Mouse (Mus musculus): ENCODE results near the gene Itga6.
"Not testable (repeated sequence)": the region's sequence is repeated elsewhere in the genome, so short reads cannot be mapped to it uniquely, and the experiment has no call there.

Gene Itga6

DNA sequence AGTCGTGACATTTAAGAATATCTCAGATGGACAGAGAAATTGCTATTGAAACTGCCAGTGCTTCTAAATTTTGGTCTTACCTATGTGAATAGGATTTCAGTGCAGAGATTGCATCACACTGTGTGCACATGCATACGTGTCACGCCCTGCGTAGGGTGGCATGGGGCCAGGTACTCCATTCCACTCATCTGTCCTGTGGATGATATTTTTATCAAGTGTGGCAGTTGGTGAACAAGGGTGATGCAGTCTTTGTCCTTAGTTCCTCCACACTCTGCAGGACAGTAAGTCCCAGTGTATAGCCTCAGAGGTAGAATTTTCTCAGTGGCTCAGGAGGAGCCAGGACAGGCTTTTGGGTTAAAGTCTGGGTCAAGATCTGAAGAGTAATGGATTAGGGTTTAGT is 90.8 kb downstream of the Itga6 start:
- DNase-seq (ENCODE audit: extremely low read depth, insufficient read length, low spot score) = no peak

GRCm38 (mm10) chr2:71837261-71837660 is 91.8 kb downstream of the Itga6 start:
- no peak for DNase-seq (ENCODE audit: extremely low read depth, insufficient read length, low spot score)

GRCm38 (mm10) chr2:71837791-71838190 is 92.4 kb downstream of the Itga6 start:
- no peak for DNase-seq (ENCODE audit: extremely low read depth, insufficient read length, low spot score)

GRCm38 (mm10) chr2:71843316-71843715 is 97.9 kb downstream of the Itga6 start:
- DNase-seq (ENCODE audit: extremely low read depth, insufficient read length, low spot score) = no peak

- DNase-seq (ENCODE audit: extremely low read depth, insufficient read length, low spot score) = no peak
Measured at GRCm38 (mm10) chr2:71844906-71845305, 99.5 kb downstream of the Itga6 start.

- not testable (repeated sequence) for DNase-seq (ENCODE audit: extremely low read depth, insufficient read length, low spot score)
Measured at GRCm38 (mm10) chr2:71852161-71852560, 106.7 kb downstream of the Itga6 start.

- DNase-seq (ENCODE audit: extremely low read depth, insufficient read length, low spot score) = no peak
Measured at GRCm38 (mm10) chr2:71855076-71855475, 109.7 kb downstream of the Itga6 start.

GRCm38 (mm10) chr2:71863531-71864173 is 118.2 kb downstream of the Itga6 start:
- no peak for DNase-seq (ENCODE audit: extremely low read depth, insufficient read length, low spot score)

- DNase-seq (ENCODE audit: extremely low read depth, insufficient read length, low spot score) = no peak
Measured at GRCm38 (mm10) chr2:71865022-71865421, 119.6 kb downstream of the Itga6 start.

- no peak for DNase-seq (ENCODE audit: extremely low read depth, insufficient read length, low spot score)
Measured at GRCm38 (mm10) chr2:71865935-71866334, 120.5 kb downstream of the Itga6 start.

DNA sequence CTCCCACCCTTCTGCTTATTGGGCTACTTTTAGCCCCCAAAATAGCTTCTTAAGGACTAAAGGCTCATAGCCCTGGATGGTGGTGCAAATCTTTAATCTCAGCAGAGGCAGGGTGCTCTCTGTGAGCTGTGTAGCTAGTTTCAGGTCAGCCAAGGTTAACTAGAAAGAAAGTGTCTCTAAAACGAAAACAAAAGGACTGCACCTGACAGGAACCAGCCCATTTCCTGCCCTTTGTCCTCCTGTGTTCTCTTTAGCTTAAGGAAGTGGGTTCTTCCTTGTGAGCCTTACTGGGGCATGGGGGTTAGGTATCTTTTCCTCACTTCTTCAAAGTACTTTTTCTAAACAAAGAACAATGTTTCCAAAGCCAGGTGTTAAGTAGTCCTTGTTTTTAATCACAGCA is 121.1 kb downstream of the Itga6 start:
- DNase-seq (ENCODE audit: extremely low read depth, insufficient read length, low spot score) = no peak

DNA sequence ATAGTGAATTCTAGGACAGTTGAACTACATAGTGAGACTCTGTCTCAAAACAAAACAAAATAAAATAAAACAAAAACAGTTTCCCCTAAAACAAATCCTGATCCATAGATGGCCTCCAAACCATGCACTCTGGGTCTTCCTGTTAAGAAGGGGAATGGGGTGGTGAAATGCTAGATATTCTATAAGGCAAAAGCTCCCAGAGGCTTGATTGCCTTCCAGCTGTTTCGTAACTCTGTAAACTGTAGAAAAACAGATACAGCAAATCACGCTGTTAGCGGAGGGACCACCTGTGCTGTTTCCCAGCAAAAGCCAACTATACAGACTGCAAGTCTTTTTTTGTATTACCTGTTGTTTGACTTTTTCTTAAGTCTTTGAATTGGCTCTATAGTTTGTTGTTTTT is 121.6 kb downstream of the Itga6 start:
- DNase-seq (ENCODE audit: extremely low read depth, insufficient read length, low spot score) = no peak

- no peak for DNase-seq (ENCODE audit: extremely low read depth, insufficient read length, low spot score)
Measured at GRCm38 (mm10) chr2:71867480-71867879, 122.1 kb downstream of the Itga6 start.

DNA sequence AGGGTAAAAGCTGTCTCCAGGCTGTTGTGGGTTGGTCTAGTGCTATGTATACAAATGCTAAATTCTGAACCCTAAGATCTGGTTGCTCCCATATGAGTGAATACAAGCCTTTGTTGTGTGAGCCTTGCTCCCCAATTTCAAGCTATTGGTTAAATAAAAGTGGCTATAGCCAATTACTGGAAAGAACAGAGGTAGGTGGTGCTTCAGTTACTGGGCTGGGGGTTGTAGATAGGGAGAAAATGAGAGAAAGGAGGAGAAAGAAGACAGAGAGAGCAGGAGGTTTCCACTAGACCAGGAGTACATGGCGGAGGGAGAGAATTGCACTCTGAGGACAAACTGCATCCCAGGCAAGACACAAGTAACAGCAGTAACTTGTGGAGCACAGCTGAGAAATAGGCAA is 122.8 kb downstream of the Itga6 start:
- DNase-seq (ENCODE audit: extremely low read depth, insufficient read length, low spot score) = no peak

DNA sequence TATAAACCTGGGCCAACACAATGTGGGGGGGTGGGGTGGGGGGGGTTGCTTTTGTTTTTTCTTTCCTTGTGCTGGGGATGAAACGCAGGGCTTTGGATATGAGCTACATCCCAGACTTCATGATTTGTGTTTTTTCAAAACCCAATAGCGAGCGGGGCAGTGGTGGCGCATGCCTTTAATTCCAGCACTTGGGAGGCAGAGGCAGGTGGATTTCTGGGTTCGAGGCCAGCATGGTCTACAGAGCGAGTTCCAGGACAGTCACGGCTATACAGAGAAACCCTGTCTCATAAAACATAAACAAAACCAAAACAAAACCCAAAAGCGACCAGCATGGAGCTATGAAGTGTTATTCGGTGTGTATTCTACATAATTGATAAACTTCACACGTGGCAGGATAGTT is 126.7 kb downstream of the Itga6 start:
- no peak for DNase-seq (ENCODE audit: extremely low read depth, insufficient read length, low spot score)

DNA sequence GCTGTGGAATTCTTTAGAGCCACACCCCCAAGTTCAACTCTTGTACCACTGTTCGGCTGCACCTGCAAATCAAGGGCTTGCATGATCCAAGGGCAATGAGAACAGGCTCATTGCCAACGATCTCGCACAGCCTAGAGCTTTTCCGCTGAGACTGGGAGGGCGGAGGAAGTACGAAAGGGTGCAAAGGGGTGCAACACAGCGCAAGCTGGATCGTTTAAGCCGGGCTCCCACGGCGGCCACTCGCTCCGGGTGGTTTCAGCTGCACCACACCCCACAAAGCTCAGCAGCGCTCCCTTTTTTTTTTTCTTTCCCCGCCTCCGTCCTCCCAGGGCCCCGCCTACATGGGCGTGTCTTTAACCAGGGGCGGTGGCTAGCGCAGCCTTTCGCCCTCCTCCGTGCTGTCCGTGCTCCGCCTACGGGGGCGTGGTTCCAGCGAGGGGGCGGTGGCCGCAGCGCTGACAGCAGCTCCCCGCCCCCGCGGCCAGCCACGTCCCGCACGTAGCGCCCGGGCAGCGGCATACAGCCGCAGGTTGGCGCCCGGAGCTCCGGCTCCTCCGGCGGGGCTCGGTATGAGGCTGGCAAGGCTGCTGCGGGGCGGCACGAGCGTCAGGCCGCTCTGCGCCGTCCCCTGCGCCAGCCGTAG is 127.5 kb downstream of the Itga6 start, which contains the start of gene Pdk1:
Gene Pdk1 (plus strand): TSS at position 424 of the 643 bp plus-strand sequence.
- peak; percentile 94 for DNase-seq (ENCODE audit: extremely low read depth, insufficient read length, low spot score)

- DNase-seq (ENCODE audit: extremely low read depth, insufficient read length, low spot score) = no peak
Measured at GRCm38 (mm10) chr2:71873474-71874322, 128.3 kb downstream of the Itga6 start.

DNA sequence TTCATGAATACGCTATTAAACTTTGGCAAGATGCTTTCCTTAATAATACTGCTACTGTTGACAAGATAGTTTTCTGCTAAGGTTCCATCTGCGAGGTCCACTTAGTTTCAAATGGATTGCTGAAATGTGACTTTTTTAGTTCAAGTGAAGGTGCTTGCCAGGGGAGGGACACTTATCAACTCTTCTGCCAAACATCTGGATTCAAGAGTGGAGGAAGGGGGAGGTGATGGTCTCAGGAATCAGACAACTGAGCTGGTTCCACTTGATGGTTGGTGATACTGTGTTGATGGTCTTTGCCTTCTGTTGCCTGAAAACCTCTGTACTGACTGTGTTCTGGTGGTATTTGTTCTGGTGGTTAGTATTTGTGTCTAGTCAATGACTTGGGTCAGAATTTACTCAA is 129.0 kb downstream of the Itga6 start:
- DNase-seq (ENCODE audit: extremely low read depth, insufficient read length, low spot score) = no peak

GRCm38 (mm10) chr2:71874836-71875235 is 129.4 kb downstream of the Itga6 start:
- DNase-seq (ENCODE audit: extremely low read depth, insufficient read length, low spot score) = no peak

GRCm38 (mm10) chr2:71877865-71878264 is 132.4 kb downstream of the Itga6 start:
- DNase-seq (ENCODE audit: extremely low read depth, insufficient read length, low spot score) = no peak

- no peak for DNase-seq (ENCODE audit: extremely low read depth, insufficient read length, low spot score)
Measured at GRCm38 (mm10) chr2:71878441-71878840, 133.0 kb downstream of the Itga6 start.

DNA sequence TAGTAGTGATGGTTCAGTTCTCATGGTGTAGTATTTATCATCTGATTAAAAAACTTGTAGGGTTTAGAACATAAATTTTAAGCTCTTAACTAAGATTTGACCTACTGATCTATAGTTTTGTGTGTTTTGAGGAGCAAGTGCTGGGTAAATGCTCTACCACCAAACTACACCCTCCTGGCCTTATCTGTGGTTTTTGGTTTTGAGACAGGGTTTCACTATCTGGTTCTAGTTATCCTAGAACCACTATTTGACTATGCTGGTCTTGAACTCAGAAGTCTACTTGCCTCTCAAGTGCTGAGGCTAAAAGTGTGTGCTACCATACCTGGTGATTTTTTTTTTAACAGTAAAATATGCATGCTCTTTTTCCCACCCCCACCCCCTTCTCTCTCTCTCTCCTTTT is 133.5 kb downstream of the Itga6 start:
- DNase-seq (ENCODE audit: extremely low read depth, insufficient read length, low spot score) = no peak
